Mouse (Mus musculus) liver, embryonic 16.5 days (tissue): ENCODE data around the gene Ramp3. TPM values are rescaled to one million over a fixed set of nuclear protein-coding genes. Genes with fewer than 3 reads are reported as not detected.

Source experiments
- ATAC-seq: fragments of 200-750 bp; cut with Nextera tagmentation; 2 replicates; pipeline ENCODE4 v1.8.0; 2017; ENCODE audit warnings: low read depth, mild to moderate bottlenecking, moderate number of reproducible peaks, moderate library complexity
- H3K27ac ChIP-seq: fragments of 300-500 bp; sonication (generic); 2 replicates; pipeline ENCODE4 v1.5.1; 2014; ENCODE audit warnings: mild to moderate bottlenecking, low read length
- H3K27me3 ChIP-seq: fragments of 300-500 bp; sonication (generic); 2 replicates; pipeline ENCODE4 v1.6.1; 2014; ENCODE audit warnings: low read depth, low read length, mixed read lengths; ENCODE audit not compliant: control insufficient read depth, insufficient read depth
- H3K36me3 ChIP-seq: fragments of 300-500 bp; sonication (generic); 2 replicates; pipeline ENCODE4 v1.6.1; 2014; ENCODE audit warnings: mild to moderate bottlenecking; ENCODE audit not compliant: control insufficient read depth, insufficient read depth
- H3K4me1 ChIP-seq: fragments of 300-500 bp; sonication (generic); 2 replicates; pipeline ENCODE4 v1.6.1; 2014; ENCODE audit warnings: low read depth, low read length, mixed read lengths; ENCODE audit not compliant: control insufficient read depth
- H3K4me2 ChIP-seq: fragments of 300-500 bp; sonication (generic); 2 replicates; pipeline ENCODE4 v1.6.1; 2014; ENCODE audit warnings: low read depth, low read length, mixed read lengths
- H3K4me3 ChIP-seq: fragments of 300-500 bp; sonication (generic); 2 replicates; pipeline ENCODE4 v1.5.1; 2014; ENCODE audit warnings: low read depth, mild to moderate bottlenecking, low read length
- H3K9ac ChIP-seq: fragments of 300-500 bp; sonication (generic); 2 replicates; pipeline ENCODE4 v1.6.1; 2014; ENCODE audit warnings: low read depth, low read length
- H3K9me3 ChIP-seq: fragments of 300-500 bp; sonication (generic); replicated peaks from 2 replicates; pipeline ENCODE4 v1.6.1; 2016; ENCODE audit warnings: low read length; ENCODE audit not compliant: control insufficient read depth
- WGBS: fragments of 180-500 bp; shearing (Covaris S2); extraction: QIAGEN DNeasy Blood & Tissue Kit; methylation state at CpG from one replicate; pipeline ENCODE4 v1.1.7; 2014; ENCODE audit not compliant: insufficient replicate concordance; 5-methylcytosine and 5-hydroxymethylcytosine counted together
- polyA plus RNA-seq: library from polyadenylated mRNA; unstranded; fragments of >200 nt; fragmentation: Nextera tagmentation; extraction: Ambion mirVana; gene quantifications from 2 replicates; pipeline ENCODE4 v1.2.1, GENCODE M21; 2015

Gene Ramp3
- polyA plus RNA-seq, 1 experiment from 2014 or later, result 0.31 TPM

- no peak overlapping the region for H3K9ac ChIP-seq
- H3K36me3 ChIP-seq, result no peaks in the 10 kb centered on the region
- H3K4me3 ChIP-seq, result no peak overlapping the region
- 74% methylated on average over 10 of the region's 10 CpGs for WGBS
- H3K4me2 ChIP-seq, result no peak overlapping the region
- no peaks in the 10 kb centered on the region for H3K27me3 ChIP-seq
- no peaks in the 10 kb centered on the region for H3K4me1 ChIP-seq
- H3K27ac ChIP-seq, result no peak overlapping the region
- ATAC-seq, result no peak
- H3K9me3 ChIP-seq, result no peaks in the 10 kb centered on the region
These were observed 40.0 kb downstream of the Ramp3 start for GRCm38 (mm10) chr11:6698281-6698680.

- Histone ChIP-seq H3K9me3 (no peaks in the 10 kb centered on the region), H3K27ac (no peak overlapping the region), H3K4me1 (no peaks in the 10 kb centered on the region), H3K4me2 (no peak overlapping the region), H3K9ac (no peak overlapping the region), H3K4me3 (no peak overlapping the region), H3K27me3 (no peaks in the 10 kb centered on the region), H3K36me3 (no peaks in the 10 kb centered on the region)
- 61% methylated on average over 3 of the region's 3 CpGs for WGBS
- ATAC-seq, result no peak
These were observed 43.9 kb downstream of the Ramp3 start for GRCm38 (mm10) chr11:6702258-6702657.

- Histone ChIP-seq H3K27ac (no peak overlapping the region), H3K36me3 (no peaks in the 10 kb centered on the region), H3K9me3 (no peaks in the 10 kb centered on the region), H3K9ac (no peak overlapping the region), H3K4me3 (no peak overlapping the region), H3K27me3 (no peaks in the 10 kb centered on the region), H3K4me2 (no peak overlapping the region), H3K4me1 (no peaks in the 10 kb centered on the region)
- 63% methylated on average over 6 of the region's 6 CpGs for WGBS
- ATAC-seq, result no peak
These were observed 46.5 kb downstream of the Ramp3 start for GRCm38 (mm10) chr11:6704851-6705250.

- Histone ChIP-seq H3K36me3 (no peaks in the 10 kb centered on the region), H3K27me3 (no peaks in the 10 kb centered on the region), H3K4me2 (no peak overlapping the region), H3K4me1 (no peaks in the 10 kb centered on the region), H3K27ac (no peak overlapping the region), H3K9ac (no peak overlapping the region), H3K4me3 (no peak overlapping the region), H3K9me3 (no peaks in the 10 kb centered on the region)
- ATAC-seq, result no peak
- WGBS, result 60% methylated on average over 5 of the region's 5 CpGs
These were observed 47.2 kb downstream of the Ramp3 start for GRCm38 (mm10) chr11:6705516-6705915.

- no peaks in the 10 kb centered on the region for H3K27me3 ChIP-seq
- ATAC-seq, result no peak
- H3K36me3 ChIP-seq, result no peaks in the 10 kb centered on the region
- 78% methylated on average over 13 of the region's 13 CpGs for WGBS
- H3K27ac ChIP-seq, result no peak overlapping the region
- no peaks in the 10 kb centered on the region for H3K4me1 ChIP-seq
- no peak overlapping the region for H3K4me3 ChIP-seq
- no peak overlapping the region for H3K4me2 ChIP-seq
- no peaks in the 10 kb centered on the region for H3K9me3 ChIP-seq
- H3K9ac ChIP-seq, result no peak overlapping the region
These were observed 48.5 kb downstream of the Ramp3 start for GRCm38 (mm10) chr11:6706796-6707195.

DNA sequence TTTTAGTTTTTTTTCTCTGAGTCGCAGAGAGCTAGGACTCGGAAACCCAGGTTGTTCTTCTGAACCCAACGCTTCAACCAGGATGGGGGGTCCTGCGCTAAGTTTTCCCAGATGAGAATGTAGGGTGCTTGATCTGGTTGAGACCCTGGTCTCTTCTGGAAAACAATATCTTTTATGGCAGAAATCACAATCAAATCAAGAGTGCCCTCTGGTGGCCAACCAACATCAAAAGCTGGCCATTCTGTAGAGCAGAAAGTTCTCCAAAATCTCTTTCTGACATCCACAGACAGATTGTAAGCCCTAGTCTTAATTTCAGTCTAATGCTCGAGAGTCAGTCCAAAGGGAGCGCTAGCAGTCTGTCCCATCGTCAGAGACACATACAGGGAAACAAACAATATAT lies 50.1 kb downstream of the Ramp3 start:
- no peak overlapping the region for H3K9ac ChIP-seq
- no peak for ATAC-seq
- 73% methylated on average over 7 of the region's 7 CpGs for WGBS

GRCm38 (mm10) chr11:6710409-6710808 lies 52.1 kb downstream of the Ramp3 start:
- WGBS, result 47% methylated on average over 2 of the region's 2 CpGs
- Histone ChIP-seq H3K36me3 (no peaks in the 10 kb centered on the region), H3K9ac (no peak overlapping the region), H3K27ac (no peak overlapping the region), H3K4me2 (no peak overlapping the region), H3K27me3 (no peaks in the 10 kb centered on the region), H3K4me3 (no peak overlapping the region), H3K4me1 (no peaks in the 10 kb centered on the region), H3K9me3 (no peaks in the 10 kb centered on the region)
- ATAC-seq, result no peak

More for the DNA sequence above, 50.1 kb downstream of the Ramp3 start:
- no peaks in the 10 kb centered on the region for H3K27me3 ChIP-seq
- no peak overlapping the region for H3K4me2 ChIP-seq
- no peaks in the 10 kb centered on the region for H3K4me1 ChIP-seq
- no peak overlapping the region for H3K27ac ChIP-seq
- H3K9me3 ChIP-seq, result no peaks in the 10 kb centered on the region
- H3K4me3 ChIP-seq, result no peak overlapping the region
- H3K36me3 ChIP-seq, result no peaks in the 10 kb centered on the region

- Histone ChIP-seq H3K27me3 (no peaks in the 10 kb centered on the region), H3K4me3 (no peak overlapping the region), H3K36me3 (no peaks in the 10 kb centered on the region), H3K27ac (no peak overlapping the region), H3K9ac (no peak overlapping the region), H3K4me1 (no peaks in the 10 kb centered on the region), H3K4me2 (no peak overlapping the region), H3K9me3 (no peaks in the 10 kb centered on the region)
- ATAC-seq, result no peak
- 73% methylated on average over 5 of the region's 5 CpGs for WGBS
These were observed 62.4 kb downstream of the Ramp3 start for GRCm38 (mm10) chr11:6720746-6721145.

GRCm38 (mm10) chr11:6726921-6727320 lies 68.6 kb downstream of the Ramp3 start:
- WGBS, result 80% methylated on average over 5 of the region's 5 CpGs
- no peak for ATAC-seq

More at GRCm38 (mm10) chr11:6726921-6727320, 68.6 kb downstream of the Ramp3 start:
- Histone ChIP-seq H3K4me3 (no peak overlapping the region), H3K9ac (no peak overlapping the region), H3K9me3 (no peaks in the 10 kb centered on the region), H3K4me2 (no peak overlapping the region), H3K27ac (no peak overlapping the region), H3K27me3 (no peaks in the 10 kb centered on the region), H3K4me1 (no peaks in the 10 kb centered on the region), H3K36me3 (no peaks in the 10 kb centered on the region)
